Mouse (Mus musculus) midbrain, embryonic 16.5 days (tissue): ENCODE measurements around the gene 1810062G17Rik. TPM values are rescaled to one million over a fixed set of nuclear protein-coding genes. Genes with fewer than 3 reads are reported as not detected.
A peak's percentile ranks its signal among the peaks of the same experiment; 100 is the strongest.

Experiments used
- ATAC-seq: fragments of 200-750 bp; cut with Nextera tagmentation; 2 replicates; pipeline ENCODE4 v1.8.0; 2017; ENCODE audit warnings: moderate TSS enrichment
- H3K27ac ChIP-seq: fragments of 300-500 bp; sonication (generic); 2 replicates; pipeline ENCODE4 v1.5.1; 2014; ENCODE audit warnings: mild to moderate bottlenecking, low read length, mixed read lengths
- H3K27me3 ChIP-seq: fragments of 300-500 bp; sonication (generic); 2 replicates; pipeline ENCODE4 v1.6.1; 2014; ENCODE audit warnings: low read depth, low read length, mixed read lengths; ENCODE audit not compliant: control insufficient read depth, insufficient read depth
- H3K36me3 ChIP-seq: fragments of 300-500 bp; sonication (generic); 2 replicates; pipeline ENCODE4 v1.6.1; 2014; ENCODE audit warnings: mild to moderate bottlenecking, low read length, moderate library complexity, mixed read lengths; ENCODE audit not compliant: control insufficient read depth, insufficient read depth
- H3K4me1 ChIP-seq: fragments of 300-500 bp; sonication (generic); 2 replicates; pipeline ENCODE4 v1.6.1; 2014; ENCODE audit warnings: mild to moderate bottlenecking, low read length, mixed read lengths; ENCODE audit not compliant: control insufficient read depth, insufficient read depth
- H3K4me2 ChIP-seq: fragments of 300-500 bp; sonication (generic); 2 replicates; pipeline ENCODE4 v1.6.1; 2014; ENCODE audit warnings: mild to moderate bottlenecking, low read length, mixed read lengths
- H3K4me3 ChIP-seq: fragments of 300-500 bp; sonication (generic); 2 replicates; pipeline ENCODE4 v1.5.1; 2014; ENCODE audit warnings: low read depth, mild to moderate bottlenecking, low read length, moderate library complexity, mixed read lengths
- H3K9ac ChIP-seq: fragments of 300-500 bp; sonication (generic); 2 replicates; pipeline ENCODE4 v1.6.1; 2014; ENCODE audit warnings: low read depth, low read length, mixed read lengths
- H3K9me3 ChIP-seq: fragments of 300-500 bp; sonication (generic); replicated peaks from 2 replicates; pipeline ENCODE4 v1.6.1; 2014; ENCODE audit warnings: mild to moderate bottlenecking, low read length, mixed read lengths; ENCODE audit not compliant: control insufficient read depth, poor library complexity, severe bottlenecking
- WGBS: fragments of 180-500 bp; shearing (Covaris S2); extraction: QIAGEN DNeasy Blood & Tissue Kit; methylation state at CpG from one replicate; pipeline ENCODE4 v1.1.7; 2014; 5-methylcytosine and 5-hydroxymethylcytosine counted together
- polyA plus RNA-seq: library from polyadenylated mRNA; unstranded; fragments of >200 nt; fragmentation: Nextera tagmentation; extraction: Ambion mirVana; gene quantifications from 2 replicates; pipeline ENCODE4 v1.2.1, GENCODE M21; 2015

Gene 1810062G17Rik
- polyA plus RNA-seq, 1 experiment from 2014 or later: 0.28 TPM

DNA sequence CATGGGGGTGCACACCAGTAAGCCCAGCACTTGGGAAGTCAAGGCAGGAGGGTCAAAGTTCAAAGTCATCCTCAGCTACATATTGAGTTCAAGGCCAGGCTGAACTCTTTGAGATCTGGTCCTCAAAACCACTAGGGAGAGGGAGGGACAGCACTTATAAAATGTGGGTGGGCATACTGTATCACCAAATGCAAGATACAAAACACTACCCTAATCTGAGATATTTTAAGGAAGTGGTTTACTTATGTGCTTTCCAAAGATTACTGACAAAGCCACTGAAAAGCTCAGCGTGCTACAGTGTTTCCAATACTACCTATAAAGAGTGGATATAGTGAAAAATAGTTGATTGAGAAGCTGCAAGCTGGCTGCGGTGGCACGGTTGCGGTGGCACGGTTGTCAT is 2.5 kb upstream of the 1810062G17Rik start:
- no peaks in the 10 kb centered on the region for H3K9me3 ChIP-seq
- WGBS: 96% methylated on average over 5 of the region's 5 CpGs
- peaks cover 5% of the 10 kb centered on the region; the same call in 1 of the 2 replicates for H3K4me1 ChIP-seq
- H3K4me2 ChIP-seq: no peak overlapping the region
- no peak overlapping the region for H3K27ac ChIP-seq
- H3K27me3 ChIP-seq: peaks cover 4% of the 10 kb centered on the region; the same call in 1 of the 2 replicates
- ATAC-seq: no peak
- H3K36me3 ChIP-seq: no peaks in the 10 kb centered on the region
- no peak overlapping the region for H3K9ac ChIP-seq
- no peak overlapping the region for H3K4me3 ChIP-seq

GRCm38 (mm10) chr3:36474421-36474820 is 1.3 kb upstream of the 1810062G17Rik start:
- no peaks in the 10 kb centered on the region for H3K9me3 ChIP-seq
- H3K4me1 ChIP-seq: peaks cover 5% of the 10 kb centered on the region; the same call in 1 of the 2 replicates
- peaks cover 4% of the 10 kb centered on the region; the same call in 1 of the 2 replicates for H3K27me3 ChIP-seq
- no peak overlapping the region for H3K9ac ChIP-seq
- 82% methylated on average over 5 of the region's 5 CpGs for WGBS
- no peak overlapping the region; the same call in 1 of the 2 replicates for H3K4me3 ChIP-seq
- peak overlapping the region; percentile 85 for H3K4me2 ChIP-seq
- no peak overlapping the region for H3K27ac ChIP-seq
- ATAC-seq: no peak
- H3K36me3 ChIP-seq: no peaks in the 10 kb centered on the region

- ATAC-seq: peak; percentile 74; the same call in 1 of the 2 replicates
- H3K27ac ChIP-seq: no peak overlapping the region
- peaks cover 4% of the 10 kb centered on the region; the same call in 1 of the 2 replicates for H3K27me3 ChIP-seq
- H3K36me3 ChIP-seq: no peaks in the 10 kb centered on the region
- H3K4me3 ChIP-seq: peak overlapping the region; percentile 63
- WGBS: 2% methylated on average over 24 of the region's 24 CpGs
- H3K4me2 ChIP-seq: peak overlapping the region; percentile 85
- H3K9me3 ChIP-seq: no peaks in the 10 kb centered on the region
- H3K4me1 ChIP-seq: peaks cover 5% of the 10 kb centered on the region; the same call in 1 of the 2 replicates
- peak overlapping the region; percentile 72 for H3K9ac ChIP-seq
These were observed 726 bp upstream of the 1810062G17Rik start for GRCm38 (mm10) chr3:36474938-36475483.

GRCm38 (mm10) chr3:36476261-36477155 is 771 bp downstream of the 1810062G17Rik start:
- 40% methylated on average over 19 of the region's 20 CpGs for WGBS

GRCm38 (mm10) chr3:36478776-36479175 is 3.0 kb downstream of the 1810062G17Rik start:
- H3K27ac ChIP-seq: no peak overlapping the region
- H3K36me3 ChIP-seq: no peaks in the 10 kb centered on the region
- peaks cover 13% of the 10 kb centered on the region for H3K4me1 ChIP-seq
- no peak overlapping the region for H3K4me2 ChIP-seq
- WGBS: 79% methylated on average over 8 of the region's 8 CpGs
- peaks cover 4% of the 10 kb centered on the region; the same call in 1 of the 2 replicates for H3K27me3 ChIP-seq
- ATAC-seq: no peak
- H3K4me3 ChIP-seq: no peak overlapping the region
- no peak overlapping the region for H3K9ac ChIP-seq
- H3K9me3 ChIP-seq: no peaks in the 10 kb centered on the region

More at GRCm38 (mm10) chr3:36476261-36477155, 771 bp downstream of the 1810062G17Rik start:
- Histone ChIP-seq H3K4me2 (peak overlapping the region; percentile 85), H3K4me1 (peaks cover 5% of the 10 kb centered on the region; the same call in 1 of the 2 replicates), H3K4me3 (peak overlapping the region; percentile 63), H3K9ac (peak overlapping the region; percentile 72), H3K27ac (no peak overlapping the region), H3K9me3 (no peaks in the 10 kb centered on the region), H3K36me3 (no peaks in the 10 kb centered on the region), H3K27me3 (peaks cover 4% of the 10 kb centered on the region; the same call in 1 of the 2 replicates)
- ATAC-seq: peak; percentile 12; the same call in 1 of the 2 replicates

- ATAC-seq: no peak
- H3K4me3 ChIP-seq: no peak overlapping the region
- no peak overlapping the region for H3K4me2 ChIP-seq
- 53% methylated on average over 2 of the region's 2 CpGs for WGBS
- H3K9me3 ChIP-seq: no peaks in the 10 kb centered on the region
- H3K27me3 ChIP-seq: peaks cover 4% of the 10 kb centered on the region; the same call in 1 of the 2 replicates
- H3K36me3 ChIP-seq: no peaks in the 10 kb centered on the region
- H3K9ac ChIP-seq: no peak overlapping the region
- peaks cover 13% of the 10 kb centered on the region for H3K4me1 ChIP-seq
- no peak overlapping the region for H3K27ac ChIP-seq
These were observed 4.7 kb downstream of the 1810062G17Rik start for GRCm38 (mm10) chr3:36480486-36480885.

GRCm38 (mm10) chr3:36481776-36482193 is 6.0 kb downstream of the 1810062G17Rik start:
- no peaks in the 10 kb centered on the region for H3K36me3 ChIP-seq
- ATAC-seq: peak; percentile 75
- H3K4me1 ChIP-seq: peaks cover 8% of the 10 kb centered on the region
- no peaks in the 10 kb centered on the region for H3K9me3 ChIP-seq
- H3K4me2 ChIP-seq: peak overlapping the region; percentile 31; the same call in 1 of the 2 replicates
- WGBS: 5% methylated on average over 11 of the region's 11 CpGs
- H3K27me3 ChIP-seq: peaks cover 4% of the 10 kb centered on the region; the same call in 1 of the 2 replicates
- H3K9ac ChIP-seq: peak overlapping the region; percentile 41; the same call in 1 of the 2 replicates
- H3K27ac ChIP-seq: peak overlapping the region; percentile 53; the same call in 1 of the 2 replicates
- H3K4me3 ChIP-seq: no peak overlapping the region

DNA sequence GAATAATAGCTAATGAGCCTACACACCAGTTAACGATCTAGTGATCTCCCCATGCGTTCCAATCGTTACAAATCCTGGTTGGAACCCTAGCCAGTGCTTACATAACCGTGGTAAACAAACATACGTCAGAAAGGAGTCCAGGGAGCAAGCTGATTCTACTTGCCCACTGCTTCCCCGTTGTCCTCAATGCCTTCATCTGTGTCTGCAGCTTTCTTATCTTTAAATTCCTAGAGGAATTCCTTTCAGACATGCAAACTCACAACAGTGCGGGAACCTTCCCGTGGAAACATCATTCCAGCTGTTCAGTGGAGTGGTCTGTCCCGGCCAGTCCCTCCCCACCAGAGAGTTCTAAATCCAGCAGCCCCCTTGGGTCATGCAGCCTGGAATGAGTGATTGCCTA is 7.2 kb downstream of the 1810062G17Rik start:
- no peaks in the 10 kb centered on the region for H3K27me3 ChIP-seq
- WGBS: 44% methylated on average over 9 of the region's 9 CpGs
- ATAC-seq: no peak
- H3K36me3 ChIP-seq: no peaks in the 10 kb centered on the region
- no peaks in the 10 kb centered on the region for H3K9me3 ChIP-seq
- peaks cover 8% of the 10 kb centered on the region for H3K4me1 ChIP-seq
- H3K9ac ChIP-seq: no peak overlapping the region
- H3K4me3 ChIP-seq: no peak overlapping the region
- H3K4me2 ChIP-seq: no peak overlapping the region
- H3K27ac ChIP-seq: no peak overlapping the region
